Mouse (Mus musculus): ENCODE results near the gene Rbp2. TPM values are rescaled to one million over a fixed set of nuclear protein-coding genes. Genes with fewer than 3 reads are reported as not detected.

Gene Rbp2
- polyA plus RNA-seq, 1 experiment from 2014 or later: 2.9 TPM

DNA sequence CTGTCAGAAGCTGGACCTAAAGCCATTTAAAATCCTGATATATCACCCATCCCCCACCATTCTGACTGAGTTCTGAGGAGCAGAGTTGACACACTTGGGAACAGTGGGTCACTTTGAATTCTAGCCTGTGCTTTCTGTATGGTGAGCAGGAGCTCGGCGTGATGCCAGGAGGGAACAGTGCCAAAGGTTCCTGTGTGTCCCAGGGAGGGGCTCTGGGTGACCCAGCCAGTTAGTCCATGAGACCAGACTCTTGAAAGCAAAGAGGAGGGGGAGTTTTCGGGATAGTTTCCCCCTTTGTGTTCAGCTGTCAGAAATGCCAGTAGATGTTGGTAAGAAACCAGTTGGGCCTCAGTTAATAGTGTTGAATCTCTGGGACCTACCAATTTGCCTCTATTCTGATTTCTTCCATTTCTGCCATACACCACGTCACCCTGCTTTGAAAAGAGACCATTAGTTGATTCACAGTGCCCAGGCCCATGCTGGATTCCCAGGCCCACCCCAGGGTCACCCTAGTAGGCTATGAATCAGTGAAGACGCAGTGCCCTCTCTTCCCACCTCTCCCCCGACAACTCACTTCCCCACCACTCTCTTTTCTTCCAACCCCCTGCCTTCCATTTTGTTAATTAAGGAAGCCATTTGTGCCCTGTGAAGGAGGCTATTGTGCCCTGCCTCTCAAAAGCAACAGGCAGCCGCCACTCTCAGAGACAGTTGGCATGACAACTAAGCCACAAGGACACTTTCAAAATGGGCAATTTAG is 39.0 kb downstream of the Rbp2 start:
- Histone ChIP-seq H3K4me3 (replicated peaks) (no peak overlapping the region), H3K9ac (no peak overlapping the region), H3K36me3 (no peaks in the 10 kb centered on the region), H3K27ac (no peak overlapping the region), H3K9me3 (replicated peaks) (no peaks in the 10 kb centered on the region), H3K27me3 (no peaks in the 10 kb centered on the region), H3K4me1 (replicated peaks) (no peaks in the 10 kb centered on the region), H3K4me2 (no peak overlapping the region)
- DNase-seq (no peak), ATAC-seq (ENCODE audit: low read depth) (no peak)
- WGBS (ENCODE audit: insufficient replicate concordance): 70% methylated on average over 7 of the region's 7 CpGs

DNA sequence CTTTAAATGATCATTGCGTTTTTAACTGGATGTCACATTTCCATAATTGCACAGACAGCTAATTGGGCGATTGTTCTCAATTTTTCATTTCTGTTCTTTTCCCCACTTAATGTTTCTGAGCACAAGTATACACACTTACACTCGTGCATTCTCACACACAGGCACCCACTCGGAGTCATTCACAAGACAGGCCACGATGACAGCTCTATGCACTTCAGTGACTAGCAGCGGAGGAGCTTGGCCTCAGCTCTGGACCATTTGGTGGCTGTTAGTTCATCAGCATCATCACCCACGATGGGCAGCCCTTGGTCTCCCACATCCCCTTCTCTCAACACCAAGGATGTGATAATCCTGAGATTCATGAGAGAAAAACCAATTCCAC is 39.6 kb downstream of the Rbp2 start:
- Histone ChIP-seq H3K27ac (no peak overlapping the region), H3K27me3 (no peaks in the 10 kb centered on the region), H3K9ac (no peak overlapping the region), H3K4me1 (replicated peaks) (no peaks in the 10 kb centered on the region), H3K36me3 (no peaks in the 10 kb centered on the region), H3K4me3 (replicated peaks) (no peak overlapping the region), H3K4me2 (no peak overlapping the region), H3K9me3 (replicated peaks) (no peaks in the 10 kb centered on the region)
- DNase-seq (no peak), ATAC-seq (ENCODE audit: low read depth) (no peak)
- WGBS (ENCODE audit: insufficient replicate concordance): 63% methylated on average over 7 of the region's 7 CpGs

DNA sequence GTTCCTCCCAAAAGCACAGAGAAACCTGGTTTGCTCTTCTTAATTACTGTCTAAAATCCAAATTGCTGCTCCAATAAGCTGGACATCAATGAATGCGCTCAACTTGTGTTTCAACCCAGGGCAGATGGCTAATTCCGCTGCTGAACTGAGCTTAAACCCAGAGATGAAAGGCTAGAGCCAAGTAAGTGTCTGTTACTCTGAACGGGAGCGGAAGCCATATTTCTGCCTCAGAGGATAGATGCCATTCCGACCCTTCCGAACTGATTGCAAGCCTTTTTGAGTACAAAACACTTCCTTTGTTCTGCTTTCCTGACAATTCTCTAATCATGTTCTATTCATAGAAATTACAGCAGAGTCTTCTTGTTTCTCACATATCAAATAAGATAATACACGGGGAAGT is 41.3 kb downstream of the Rbp2 start:
- H3K4me3 ChIP-seq (replicated peaks): no peak overlapping the region
- 69% methylated on average over 7 of the region's 7 CpGs for WGBS (ENCODE audit: insufficient replicate concordance)

DNA sequence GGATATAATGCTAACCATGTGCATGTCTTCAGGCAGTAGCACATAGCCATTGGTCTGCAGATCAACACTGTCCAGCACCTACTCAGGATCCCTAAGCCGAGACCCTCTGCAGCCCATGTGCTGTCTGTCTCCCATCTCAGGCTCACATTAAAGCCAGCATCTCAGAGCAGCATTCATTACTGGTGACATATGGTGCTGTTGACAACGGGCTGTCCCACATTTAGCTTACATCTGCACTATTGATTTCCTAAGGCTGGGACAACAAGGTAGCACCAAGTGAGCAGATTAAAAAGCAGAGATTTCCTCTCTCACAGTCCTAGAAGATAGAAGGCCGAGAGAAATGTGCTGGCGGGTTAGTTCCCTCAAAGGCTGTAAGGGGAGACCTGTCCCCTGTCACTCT is 43.9 kb downstream of the Rbp2 start:
- H3K27me3 ChIP-seq: no peaks in the 10 kb centered on the region
- no peak overlapping the region for H3K27ac ChIP-seq
- no peak overlapping the region for H3K4me3 ChIP-seq (replicated peaks)
- H3K9ac ChIP-seq: no peak overlapping the region
- WGBS (ENCODE audit: insufficient replicate concordance): 60% methylated on average over 4 of the region's 4 CpGs
- no peak overlapping the region for H3K4me2 ChIP-seq
- H3K9me3 ChIP-seq (replicated peaks): no peaks in the 10 kb centered on the region
- H3K4me1 ChIP-seq (replicated peaks): no peaks in the 10 kb centered on the region
- H3K36me3 ChIP-seq: no peaks in the 10 kb centered on the region
- ATAC-seq (ENCODE audit: low read depth) (no peak), DNase-seq (no peak)

More for the DNA sequence above, 41.3 kb downstream of the Rbp2 start:
- H3K4me2 ChIP-seq: no peak overlapping the region
- no peaks in the 10 kb centered on the region for H3K36me3 ChIP-seq
- DNase-seq: no peak
- no peak for ATAC-seq (ENCODE audit: low read depth)
- H3K4me1 ChIP-seq (replicated peaks): no peaks in the 10 kb centered on the region
- no peaks in the 10 kb centered on the region for H3K9me3 ChIP-seq (replicated peaks)
- H3K9ac ChIP-seq: no peak overlapping the region
- no peak overlapping the region for H3K27ac ChIP-seq
- H3K27me3 ChIP-seq: no peaks in the 10 kb centered on the region

DNA sequence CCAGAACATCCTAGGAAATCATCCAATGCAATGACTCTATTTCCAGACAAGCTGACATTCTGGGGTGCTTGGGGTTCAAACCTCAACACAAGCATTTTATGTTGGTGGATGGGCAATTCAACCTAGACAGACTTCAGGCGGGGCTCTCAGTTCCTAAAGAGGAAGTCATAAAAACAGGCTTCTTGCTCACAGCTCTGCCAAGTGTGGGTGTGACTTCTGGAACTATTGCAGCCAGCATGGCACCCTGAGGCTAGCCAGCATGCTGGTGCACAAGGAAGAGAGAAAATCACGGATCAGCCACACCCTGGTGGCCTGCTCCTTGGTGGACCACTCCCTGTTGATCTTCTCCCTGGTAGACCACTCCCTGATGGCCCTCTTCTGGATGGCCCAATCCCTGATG is 45.1 kb downstream of the Rbp2 start:
- Histone ChIP-seq H3K27me3 (no peaks in the 10 kb centered on the region), H3K27ac (no peak overlapping the region), H3K9ac (no peak overlapping the region), H3K9me3 (replicated peaks) (no peaks in the 10 kb centered on the region), H3K36me3 (no peaks in the 10 kb centered on the region), H3K4me2 (no peak overlapping the region), H3K4me3 (replicated peaks) (no peak overlapping the region), H3K4me1 (replicated peaks) (no peaks in the 10 kb centered on the region)
- 39% methylated on average over 2 of the region's 2 CpGs for WGBS (ENCODE audit: insufficient replicate concordance)
- DNase-seq (no peak), ATAC-seq (ENCODE audit: low read depth) (no peak)

DNA sequence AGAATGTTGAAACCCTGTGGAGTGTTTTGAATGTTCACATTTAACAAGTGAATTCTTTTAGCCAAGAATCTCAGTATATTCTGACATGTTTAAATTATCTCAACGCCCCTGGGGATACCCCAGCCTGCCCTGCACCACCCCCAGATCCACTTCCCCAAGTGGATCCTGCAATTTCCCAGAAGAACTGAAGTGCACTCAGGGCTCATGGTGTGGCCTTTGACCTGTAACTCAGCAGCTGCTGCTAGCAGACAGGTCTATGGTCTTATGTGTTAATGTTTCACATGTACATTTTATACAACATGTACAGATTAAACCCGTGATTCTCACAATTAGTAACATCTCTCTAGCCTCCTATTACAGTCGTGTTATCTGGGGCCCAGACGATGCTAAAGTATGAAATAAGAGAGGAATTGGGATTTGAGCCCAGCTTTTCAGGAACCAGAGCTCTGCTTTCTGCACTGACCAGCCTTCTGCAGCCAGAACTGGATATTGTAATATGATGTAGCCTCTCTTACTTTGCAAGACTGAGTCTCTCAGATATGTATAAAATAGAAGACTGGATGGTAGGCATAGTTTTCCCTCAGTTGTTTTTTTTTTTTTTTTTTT is 48.9 kb downstream of the Rbp2 start:
- H3K9me3 ChIP-seq (replicated peaks): no peaks in the 10 kb centered on the region
- H3K36me3 ChIP-seq: no peaks in the 10 kb centered on the region
- WGBS (ENCODE audit: insufficient replicate concordance): 55% methylated on average over 4 of the region's 4 CpGs
- no peaks in the 10 kb centered on the region for H3K27me3 ChIP-seq
- no peak overlapping the region for H3K4me3 ChIP-seq (replicated peaks)
- H3K9ac ChIP-seq: no peak overlapping the region
- no peak overlapping the region for H3K4me2 ChIP-seq
- no peak for DNase-seq
- 0 out of 2 replicates have a peak, but pooled peaks cover 6% of the 10 kb centered on the region for H3K4me1 ChIP-seq (replicated peaks)
- H3K27ac ChIP-seq: no peak overlapping the region
- no peak for ATAC-seq (ENCODE audit: low read depth)

DNA sequence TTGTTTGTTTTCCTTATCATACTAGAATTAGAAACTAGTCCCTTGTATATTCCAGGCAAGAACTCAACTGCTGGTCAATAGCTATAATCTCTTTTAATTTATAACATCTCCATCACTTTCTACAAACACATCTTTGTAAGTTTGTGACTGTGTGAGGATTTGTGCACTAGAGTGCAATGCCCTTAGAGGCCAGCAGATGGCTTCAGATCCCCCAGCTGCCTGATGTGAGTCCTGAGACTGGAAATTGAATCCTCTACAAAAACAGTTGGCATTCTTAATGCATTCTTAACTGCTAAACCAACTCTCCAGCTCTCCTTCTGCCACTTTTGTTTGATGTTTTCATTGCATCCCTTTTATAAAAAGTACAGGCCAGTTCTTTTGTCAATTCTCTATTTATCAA is 49.8 kb downstream of the Rbp2 start:
- no peak for DNase-seq
- no peak overlapping the region for H3K4me2 ChIP-seq
- ATAC-seq (ENCODE audit: low read depth): no peak
- H3K4me3 ChIP-seq (replicated peaks): no peak overlapping the region
- H3K27me3 ChIP-seq: no peaks in the 10 kb centered on the region
- no peak overlapping the region for H3K27ac ChIP-seq
- no peaks in the 10 kb centered on the region for H3K9me3 ChIP-seq (replicated peaks)
- no peak overlapping the region for H3K9ac ChIP-seq
- H3K36me3 ChIP-seq: no peaks in the 10 kb centered on the region
- 0 out of 2 replicates have a peak, but pooled peaks cover 6% of the 10 kb centered on the region for H3K4me1 ChIP-seq (replicated peaks)

DNA sequence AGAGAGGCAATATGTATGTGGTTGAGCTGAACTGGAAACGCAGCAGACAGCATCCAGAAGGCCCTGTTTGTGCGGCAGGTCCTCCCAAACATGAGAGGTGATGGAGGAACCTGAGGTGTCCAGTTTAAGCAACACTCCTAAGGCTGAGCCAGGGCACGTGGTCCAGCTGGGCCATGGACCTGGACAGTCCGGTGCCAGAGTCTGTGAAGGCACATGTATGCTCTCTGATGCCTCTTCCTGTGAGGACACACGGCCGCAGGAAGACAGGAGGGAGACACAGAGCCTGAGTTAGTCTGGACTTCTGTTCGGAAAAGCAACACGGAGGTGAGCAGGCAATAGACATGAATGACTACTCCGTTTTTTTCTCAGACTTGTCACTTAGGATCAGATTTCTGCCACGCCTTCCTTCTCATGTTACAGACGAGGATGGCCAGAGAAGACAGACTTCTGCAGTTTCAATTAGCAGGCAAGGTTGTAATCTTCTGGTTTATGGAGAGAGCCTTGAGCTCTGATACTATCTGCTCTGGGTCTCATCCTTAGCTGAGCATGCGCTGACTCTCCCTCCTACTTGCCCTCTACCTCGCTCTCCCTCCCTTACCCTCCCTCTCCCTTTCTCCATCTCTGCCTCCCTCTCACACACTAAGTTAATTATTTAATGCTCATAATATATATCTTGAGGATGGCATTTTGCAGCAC is 52.2 kb downstream of the Rbp2 start:
- H3K4me2 ChIP-seq: no peak overlapping the region
- no peak overlapping the region for H3K27ac ChIP-seq
- 0 out of 2 replicates have a peak, but pooled peaks cover 6% of the 10 kb centered on the region for H3K4me1 ChIP-seq (replicated peaks)
- 47% methylated on average over 13 of the region's 13 CpGs for WGBS (ENCODE audit: insufficient replicate concordance)
- DNase-seq (no peak), ATAC-seq (ENCODE audit: low read depth) (0 out of 2 replicates have a peak, but pooled peaks have one; percentile 20)
- H3K4me3 ChIP-seq (replicated peaks): no peak overlapping the region
- no peak overlapping the region for H3K9ac ChIP-seq
- H3K27me3 ChIP-seq: no peaks in the 10 kb centered on the region
- no peaks in the 10 kb centered on the region for H3K36me3 ChIP-seq
- no peaks in the 10 kb centered on the region for H3K9me3 ChIP-seq (replicated peaks)

DNA sequence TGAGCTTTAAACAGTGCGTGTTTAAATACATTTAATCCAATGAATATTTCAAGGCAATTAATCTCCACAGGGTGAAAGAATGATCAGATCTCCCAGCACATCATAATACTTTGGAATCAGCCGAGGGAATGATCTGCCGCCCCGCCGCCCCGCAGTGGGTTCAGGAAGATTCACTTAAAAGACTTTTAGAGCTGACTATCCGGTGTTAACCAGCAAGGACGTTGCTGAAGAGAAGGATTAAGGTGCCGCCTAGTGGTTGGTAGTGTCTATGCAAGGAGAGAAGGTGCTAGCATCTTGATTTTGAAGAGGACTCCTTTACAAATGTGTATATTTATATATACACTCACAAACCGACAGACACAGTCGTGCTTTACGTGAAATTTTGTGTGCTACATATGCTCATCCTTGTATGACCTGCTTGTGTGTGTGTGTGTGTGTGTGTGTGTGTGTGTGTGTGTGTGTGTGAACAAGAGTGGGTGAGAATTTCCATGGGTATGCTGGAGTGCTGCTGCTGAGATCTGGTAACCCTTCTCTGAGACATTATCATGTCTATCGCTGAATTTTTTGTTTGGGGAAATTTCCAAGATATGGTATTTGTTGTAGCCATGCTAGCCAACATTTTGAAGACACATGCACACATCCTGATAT is 52.9 kb downstream of the Rbp2 start:
- H3K4me2 ChIP-seq: no peak overlapping the region
- no peak overlapping the region for H3K9ac ChIP-seq
- no peak for ATAC-seq (ENCODE audit: low read depth)
- H3K27ac ChIP-seq: no peak overlapping the region
- H3K4me1 ChIP-seq (replicated peaks): 0 out of 2 replicates have a peak, but pooled peaks cover 6% of the 10 kb centered on the region
- no peaks in the 10 kb centered on the region for H3K9me3 ChIP-seq (replicated peaks)
- H3K27me3 ChIP-seq: no peaks in the 10 kb centered on the region
- no peaks in the 10 kb centered on the region for H3K36me3 ChIP-seq
- WGBS (ENCODE audit: insufficient replicate concordance): 5% methylated on average over 13 of the region's 13 CpGs
- DNase-seq: peak; percentile 35
- H3K4me3 ChIP-seq (replicated peaks): no peak overlapping the region

DNA sequence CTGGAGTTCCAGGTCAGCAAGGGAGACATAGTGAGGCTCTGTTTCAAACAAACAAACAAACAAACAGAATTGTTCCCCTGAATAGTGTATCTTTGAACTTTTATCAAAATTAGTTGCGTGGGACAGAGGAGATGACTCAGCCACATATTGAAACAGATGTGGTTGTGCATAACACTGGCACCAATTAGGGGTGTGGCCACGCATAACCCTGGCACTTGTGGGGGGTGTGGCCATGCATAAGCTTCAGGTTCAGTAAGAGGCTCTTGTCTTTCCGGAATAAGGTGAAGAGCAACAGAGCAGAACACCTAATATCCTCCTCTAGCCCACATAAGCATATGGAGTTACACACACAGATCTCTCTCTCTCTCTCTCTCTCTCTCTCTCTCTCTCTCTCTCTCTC is 58.1 kb downstream of the Rbp2 start:
- WGBS (ENCODE audit: insufficient replicate concordance): 66% methylated on average over 3 of the region's 3 CpGs
- DNase-seq (no peak), ATAC-seq (ENCODE audit: low read depth) (no peak)
- Histone ChIP-seq H3K4me1 (replicated peaks) (no peaks in the 10 kb centered on the region), H3K9me3 (replicated peaks) (no peaks in the 10 kb centered on the region), H3K36me3 (no peaks in the 10 kb centered on the region), H3K27ac (no peak overlapping the region), H3K4me2 (no peak overlapping the region), H3K9ac (no peak overlapping the region), H3K4me3 (replicated peaks) (no peak overlapping the region), H3K27me3 (no peaks in the 10 kb centered on the region)
